Mouse (Mus musculus) right cerebral cortex, postnatal 14 days (tissue): ENCODE data around the gene Hipk2.

Experiments
- DNase-seq: peaks from one replicate; pipeline ENCODE4 v3.0.0; 2022

The Hipk2 gene

DNA sequence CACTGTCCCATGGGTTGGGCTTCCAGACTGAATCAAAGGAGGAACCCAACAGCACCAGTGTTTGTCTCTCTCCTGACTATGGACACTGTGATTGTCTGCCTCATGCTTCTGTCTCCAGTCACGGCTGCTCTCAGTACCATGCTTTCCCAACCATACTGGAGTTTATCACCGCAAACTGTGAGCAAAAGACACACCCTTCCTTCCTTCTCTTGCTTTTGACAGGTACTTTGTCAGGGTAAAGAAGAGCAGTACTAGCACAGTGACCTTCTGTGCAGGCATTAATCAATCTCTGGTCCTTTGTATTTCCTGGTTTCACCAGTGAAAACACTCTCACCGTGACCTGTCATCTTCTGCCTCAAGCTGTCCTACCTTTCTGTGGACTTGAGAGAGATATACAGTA lies 25.7 kb upstream of the Hipk2 start:
- no peak for DNase-seq

DNA sequence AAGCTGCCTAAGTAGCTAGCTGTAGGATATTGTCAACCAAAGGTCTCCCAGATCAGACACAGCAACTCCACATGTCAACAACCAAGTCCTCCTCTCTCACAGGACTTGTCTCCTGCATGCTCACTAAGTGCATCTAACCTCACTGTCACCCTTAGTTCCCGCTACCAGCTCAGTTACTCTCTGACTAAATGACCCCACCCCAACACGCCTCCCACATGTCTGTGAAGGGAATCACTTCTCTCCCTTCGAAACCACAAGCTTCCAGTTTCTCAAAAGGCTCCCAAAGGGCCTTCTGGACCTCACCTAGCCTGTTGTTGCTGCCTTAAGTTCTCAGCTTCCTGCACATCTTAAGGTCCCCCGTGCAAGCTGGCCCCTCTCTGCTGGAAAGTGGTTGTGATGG lies 25.2 kb upstream of the Hipk2 start:
- DNase-seq: no peak

DNA sequence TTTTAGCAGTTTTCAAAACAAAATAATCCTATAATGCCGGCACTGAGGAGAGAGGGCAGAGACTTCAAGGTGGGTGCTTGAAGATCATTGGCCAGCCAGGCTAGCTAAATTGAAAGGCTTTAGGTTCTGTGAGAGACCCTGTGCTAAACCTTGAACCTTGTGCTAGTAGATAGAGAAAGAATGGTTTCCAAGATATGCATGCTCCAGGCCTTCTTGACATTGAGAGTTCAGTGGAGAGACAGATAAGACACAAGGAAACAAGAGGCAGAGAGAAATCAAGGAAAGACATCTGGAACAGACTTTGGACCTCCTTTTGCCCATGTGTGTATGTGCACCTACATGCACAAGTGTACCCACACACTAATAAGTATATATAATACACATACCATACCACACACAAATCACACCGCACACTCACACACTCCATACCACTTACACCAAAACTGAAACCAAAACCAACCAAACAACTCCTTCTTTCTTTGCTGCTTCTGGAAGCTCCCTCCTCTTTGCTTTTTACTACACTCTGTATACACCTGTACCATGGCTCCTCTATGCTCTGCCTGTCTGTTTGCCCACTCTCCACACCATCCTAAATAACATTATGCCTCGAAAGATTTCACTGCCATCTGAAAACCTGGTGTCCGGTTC lies 24.6 kb upstream of the Hipk2 start:
- no peak for DNase-seq

DNA sequence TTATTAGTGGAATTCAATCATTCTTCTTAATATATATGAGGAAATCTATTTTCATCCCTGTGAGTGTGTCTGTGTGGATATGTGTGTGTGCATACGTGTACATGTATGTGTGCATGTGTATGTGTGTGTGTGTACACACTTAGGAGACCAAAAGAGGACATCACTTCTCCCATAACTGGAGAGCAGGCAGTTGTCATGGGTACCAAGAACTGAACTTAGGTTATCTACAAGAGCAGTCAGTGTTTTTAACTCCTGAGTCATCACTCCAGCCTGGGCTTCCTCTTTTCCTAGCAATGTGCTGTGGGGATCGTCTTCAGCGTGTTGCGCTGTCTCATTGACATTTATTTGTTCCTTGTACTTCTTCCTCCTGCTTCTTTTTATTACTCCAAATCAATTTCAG lies 24.1 kb upstream of the Hipk2 start:
- no peak for DNase-seq

DNA sequence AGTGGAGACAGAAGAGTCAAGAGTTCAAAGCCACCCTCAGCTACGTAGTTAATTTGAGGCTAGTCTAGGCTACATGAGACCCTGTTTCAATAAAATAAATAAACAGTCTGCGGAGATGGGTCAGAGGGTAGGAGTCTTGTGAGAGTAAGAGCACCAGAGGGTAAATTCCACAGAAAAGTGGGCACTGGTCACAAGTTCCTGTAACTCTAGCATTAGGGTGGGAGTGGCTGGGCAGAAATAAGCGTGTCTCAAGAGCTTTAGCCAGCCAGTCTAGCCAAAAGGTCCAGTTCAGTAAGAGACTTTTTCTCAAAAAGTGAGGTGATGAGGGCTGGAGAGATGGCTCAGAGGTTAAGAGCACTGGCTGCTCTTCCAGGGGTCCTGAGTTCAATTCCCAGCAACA lies 17.6 kb upstream of the Hipk2 start:
- DNase-seq: no peak

DNA sequence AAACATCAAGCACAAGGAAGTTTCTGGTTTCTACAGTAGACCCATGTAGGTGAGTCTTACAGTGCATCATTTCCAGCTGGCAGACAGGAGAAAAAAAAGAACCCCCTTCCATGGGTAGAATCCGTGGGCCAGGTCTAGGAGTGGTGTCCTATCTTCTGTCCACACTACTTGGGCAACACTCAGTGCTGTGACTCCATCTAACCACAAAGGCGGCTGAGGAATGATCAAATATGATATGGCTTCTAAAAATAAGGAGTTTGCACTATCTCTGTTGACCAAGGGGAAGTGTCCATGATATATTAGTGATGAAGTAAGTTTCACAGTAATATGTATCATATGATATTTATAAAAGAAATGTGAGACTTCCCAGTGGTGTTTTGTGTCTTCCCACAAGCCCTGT lies 16.1 kb upstream of the Hipk2 start:
- DNase-seq: no peak

DNA sequence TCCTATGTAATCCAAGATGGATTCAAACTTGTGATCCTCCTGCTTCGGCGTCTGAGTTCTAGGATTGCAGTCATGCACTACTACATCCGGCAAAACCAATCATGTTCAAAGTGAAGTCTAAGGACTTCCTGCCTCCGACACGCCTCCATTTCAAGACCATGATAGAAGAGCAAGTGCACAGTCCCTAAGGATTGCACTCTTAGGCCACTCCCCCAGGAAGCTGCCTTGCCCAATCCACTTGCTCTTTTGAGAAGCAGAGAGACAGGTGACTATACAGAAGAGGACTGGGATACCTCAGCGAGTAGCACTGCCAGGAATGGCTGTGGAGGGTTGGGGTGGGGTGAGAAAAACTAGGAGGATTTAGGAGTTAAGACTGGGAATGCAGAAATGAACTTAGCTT lies 13.2 kb upstream of the Hipk2 start:
- DNase-seq: no peak

DNA sequence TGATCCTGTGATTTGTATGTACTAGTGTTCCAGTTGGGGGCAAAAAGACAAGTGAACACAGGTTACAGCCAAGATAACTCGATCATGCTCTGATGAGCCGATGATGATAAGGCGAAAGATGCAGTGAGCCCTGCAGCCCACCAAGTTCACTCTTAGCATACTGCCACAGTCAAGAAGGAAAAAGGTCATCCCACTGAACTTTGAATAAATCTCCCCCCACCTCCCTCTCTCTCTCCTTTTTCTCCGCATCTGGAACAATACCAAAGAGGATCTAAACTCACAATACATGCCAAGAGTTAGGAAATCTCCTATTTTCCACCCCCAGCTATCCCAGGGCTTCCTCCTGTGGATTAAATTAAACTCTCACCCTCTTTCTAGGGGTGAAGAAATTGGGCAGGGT lies 11.5 kb upstream of the Hipk2 start:
- no peak for DNase-seq

DNA sequence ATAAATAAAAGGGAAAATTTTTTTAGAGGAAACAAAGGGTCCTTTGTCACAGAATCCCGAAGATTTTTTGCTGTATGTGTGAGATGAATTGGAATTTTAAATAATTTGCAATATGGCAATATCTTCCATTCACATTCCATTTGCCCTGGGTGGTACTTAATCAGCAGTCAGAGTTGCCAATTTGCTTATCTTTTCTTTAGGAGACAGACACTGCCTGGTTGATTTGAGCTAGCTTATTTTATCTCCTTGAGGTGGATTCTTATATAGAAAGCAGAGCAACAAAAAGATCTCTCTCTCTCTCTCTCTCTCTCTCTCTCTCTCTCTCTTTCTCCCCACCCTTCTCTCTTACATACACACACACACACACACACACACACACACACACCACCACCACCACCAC lies 9.2 kb upstream of the Hipk2 start:
- DNase-seq: no peak

DNA sequence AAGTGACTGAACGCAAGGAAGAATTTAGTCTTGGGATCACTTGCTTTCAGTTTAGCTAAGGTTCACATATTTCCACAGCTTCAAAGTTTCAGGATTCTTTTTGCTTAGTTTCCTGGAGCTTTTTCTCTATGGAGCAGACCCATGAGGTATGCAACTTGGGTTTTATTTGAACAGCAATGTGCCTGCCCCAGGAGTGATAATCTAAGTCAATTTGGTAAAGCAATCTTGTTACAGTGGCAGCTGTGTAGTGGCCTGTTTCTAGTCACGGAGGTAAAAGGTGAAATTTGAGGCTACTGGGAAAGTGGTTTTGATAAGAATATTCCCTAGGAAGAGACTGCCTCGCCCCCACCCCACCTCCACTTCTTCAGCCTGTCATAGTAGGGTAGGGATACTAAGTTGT lies 8.5 kb upstream of the Hipk2 start:
- DNase-seq: no peak

DNA sequence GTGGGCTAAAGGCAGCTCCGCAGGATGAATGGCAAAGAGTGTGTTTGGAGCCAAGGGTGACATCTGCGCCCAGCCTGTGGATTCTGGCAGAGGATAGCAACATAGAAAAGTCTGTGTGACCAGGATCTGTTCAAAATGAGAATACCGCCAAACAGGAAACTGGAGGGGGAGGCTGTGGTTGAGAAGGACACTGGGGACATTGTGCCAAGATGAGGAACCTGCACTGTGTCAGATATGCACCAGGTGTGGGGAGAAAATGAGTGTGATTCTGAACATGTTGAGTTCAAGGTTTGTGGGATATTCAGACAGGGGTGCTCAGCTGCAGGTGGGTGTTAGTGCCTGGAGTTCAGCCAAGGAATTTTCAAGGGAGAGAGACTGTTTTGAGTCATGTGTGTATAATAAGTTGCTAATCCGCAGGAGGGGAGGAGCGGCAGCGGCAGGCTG lies 6.8 kb upstream of the Hipk2 start:
- DNase-seq: no peak

DNA sequence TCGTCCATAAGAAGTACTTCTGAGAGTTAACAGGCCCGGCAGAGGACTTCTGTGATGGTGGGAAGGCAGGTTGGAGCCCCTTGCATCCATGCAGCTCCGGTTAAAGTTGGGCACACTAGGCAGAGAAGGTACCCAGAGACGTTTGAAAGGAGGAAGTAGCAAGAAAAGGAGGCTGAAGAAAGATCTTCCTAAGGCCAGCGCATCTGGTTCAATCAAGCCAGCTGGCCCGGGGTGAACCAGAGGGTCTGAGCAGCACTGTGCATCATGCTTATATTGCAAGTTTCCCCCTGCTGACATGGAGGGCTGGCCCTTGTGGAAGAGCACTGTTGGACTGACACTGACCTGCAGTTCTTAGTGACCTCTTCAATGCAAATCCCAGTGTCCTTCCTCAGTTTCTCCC lies 6.0 kb upstream of the Hipk2 start:
- DNase-seq: no peak

DNA sequence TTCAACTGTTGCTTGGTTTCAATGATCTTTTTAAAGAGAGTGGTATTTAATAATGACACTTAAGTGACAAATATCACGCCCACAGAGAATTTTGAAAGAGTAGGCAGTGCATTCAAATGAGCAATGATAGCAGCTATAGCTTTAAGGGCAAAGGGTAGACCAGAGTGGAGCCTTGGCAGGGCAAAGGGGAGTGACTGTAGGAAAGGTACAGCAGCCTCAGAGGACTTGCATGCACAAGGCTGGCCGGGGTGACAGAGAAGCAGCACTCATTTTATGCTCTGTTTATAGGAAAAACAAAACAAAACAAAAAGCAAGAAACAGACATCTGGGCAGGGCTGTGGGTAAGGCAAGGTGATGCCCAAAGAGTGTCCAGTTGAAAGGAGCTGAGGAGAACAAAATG lies 5.5 kb upstream of the Hipk2 start:
- no peak for DNase-seq

DNA sequence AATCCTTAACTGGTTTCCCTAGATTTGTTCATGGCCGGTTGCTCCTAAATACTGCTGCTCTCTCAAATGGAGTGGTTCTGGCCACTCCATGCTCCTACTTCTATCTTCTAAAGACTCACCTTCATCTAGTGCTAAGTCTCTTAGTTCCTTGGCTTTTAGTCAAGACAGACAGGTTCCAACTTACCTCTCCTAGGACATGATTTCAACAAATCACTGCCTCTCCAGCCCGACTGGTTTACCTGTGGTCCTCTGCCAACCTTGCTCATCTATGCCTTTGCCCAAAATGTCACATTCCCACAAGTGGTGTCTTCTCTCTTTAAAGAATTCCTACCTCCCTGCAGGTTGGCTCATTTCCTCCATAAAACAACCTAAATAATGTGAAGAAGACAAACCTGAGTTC lies 1.7 kb upstream of the Hipk2 start:
- DNase-seq: no peak

DNA sequence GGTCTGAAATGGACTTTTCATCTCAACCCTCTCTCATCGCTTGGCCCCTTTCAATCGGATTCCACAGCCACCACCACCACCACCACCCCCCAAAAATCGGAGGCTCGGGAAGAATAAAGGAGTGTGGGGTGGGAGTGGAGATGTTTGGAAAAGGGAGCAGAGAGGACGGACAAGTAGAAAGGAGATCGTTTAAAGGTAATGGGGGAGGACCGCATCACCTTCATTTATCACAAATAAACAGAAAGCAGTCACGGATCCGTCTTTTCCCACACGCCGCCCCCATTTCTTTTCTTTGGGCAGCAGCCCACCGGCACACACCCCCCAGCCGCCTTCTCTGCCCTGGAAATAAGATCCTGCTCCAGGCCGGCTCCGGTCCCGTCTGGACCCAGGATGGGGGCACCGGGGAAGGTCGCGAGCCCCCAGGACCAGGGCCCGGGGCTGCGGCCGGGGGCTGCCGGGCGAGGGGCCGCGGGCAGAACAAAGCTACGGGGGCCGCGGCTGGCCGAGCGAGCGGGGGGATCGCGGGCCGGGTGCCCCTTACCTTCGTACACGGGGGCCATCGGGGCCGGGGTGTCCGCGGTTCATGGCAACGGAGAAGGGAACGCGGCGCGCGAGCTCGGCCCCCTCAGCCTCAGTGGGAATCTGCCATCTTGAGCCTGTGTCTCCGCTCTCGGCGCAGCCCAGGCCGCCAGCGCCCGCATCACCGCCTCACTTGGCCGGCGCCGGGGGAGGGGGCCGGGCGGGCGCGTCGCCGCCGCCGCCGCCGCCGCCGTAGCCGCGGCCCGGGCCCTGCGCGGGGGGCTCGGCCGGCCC lies 501 bp downstream of the Hipk2 start, which contains the start of gene Tbxas1:
Tbxas1 (plus strand) TSS at position 147 of the 813 bp plus-strand sequence.
- peak; percentile 59 for DNase-seq

DNA sequence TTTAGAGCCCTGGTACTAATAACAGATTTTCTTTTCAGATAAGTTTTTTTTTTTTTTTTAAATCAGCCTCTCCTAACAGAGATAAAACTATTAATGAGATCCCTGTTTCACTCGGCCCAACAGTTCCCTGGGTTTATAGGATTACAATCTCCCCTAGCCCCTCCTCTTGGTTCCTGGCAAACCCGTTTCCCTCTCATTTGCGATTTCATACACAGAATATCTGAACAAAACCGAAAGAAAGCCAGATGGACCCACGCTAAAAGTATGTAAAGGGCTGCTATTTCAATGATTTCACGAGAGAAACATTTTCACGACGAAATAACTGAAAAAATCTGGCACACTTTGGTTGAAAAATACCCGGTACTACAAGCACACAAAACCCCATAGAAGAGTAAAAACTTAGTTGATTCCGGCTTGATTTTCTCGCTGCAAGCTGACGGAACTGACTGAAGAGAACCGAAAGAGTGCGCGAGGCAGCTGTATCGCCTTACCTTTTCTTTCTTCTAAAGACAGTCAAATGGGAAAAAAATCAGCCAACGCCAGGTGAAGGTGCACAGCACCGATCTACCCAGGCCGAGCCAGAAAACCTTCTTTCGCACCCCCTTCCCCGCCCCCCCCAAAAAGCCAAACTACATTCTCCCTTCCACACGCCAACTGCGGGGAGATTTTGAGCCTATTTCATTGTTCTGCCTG lies 1.3 kb downstream of the Hipk2 start:
- no peak for DNase-seq

DNA sequence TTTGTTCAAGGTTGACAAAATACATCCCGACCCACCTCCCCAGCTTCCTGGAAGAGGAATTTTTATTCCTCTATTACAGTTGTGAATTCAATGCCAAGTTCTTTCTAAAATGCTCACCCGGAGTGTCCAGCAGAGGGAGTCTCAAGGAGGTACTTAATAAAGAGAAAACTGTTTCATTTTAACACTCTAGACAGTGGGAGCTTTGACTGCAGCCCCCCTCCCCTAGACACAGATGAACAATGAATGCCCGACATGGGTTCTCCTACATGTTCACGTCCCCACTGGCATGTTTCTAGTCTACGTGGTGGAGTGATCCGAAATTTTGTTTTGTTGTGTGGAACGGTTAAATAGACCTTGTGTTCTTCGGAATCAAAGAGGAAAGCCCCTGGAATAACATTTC lies 1.9 kb downstream of the Hipk2 start:
- DNase-seq: peak; percentile 47

DNA sequence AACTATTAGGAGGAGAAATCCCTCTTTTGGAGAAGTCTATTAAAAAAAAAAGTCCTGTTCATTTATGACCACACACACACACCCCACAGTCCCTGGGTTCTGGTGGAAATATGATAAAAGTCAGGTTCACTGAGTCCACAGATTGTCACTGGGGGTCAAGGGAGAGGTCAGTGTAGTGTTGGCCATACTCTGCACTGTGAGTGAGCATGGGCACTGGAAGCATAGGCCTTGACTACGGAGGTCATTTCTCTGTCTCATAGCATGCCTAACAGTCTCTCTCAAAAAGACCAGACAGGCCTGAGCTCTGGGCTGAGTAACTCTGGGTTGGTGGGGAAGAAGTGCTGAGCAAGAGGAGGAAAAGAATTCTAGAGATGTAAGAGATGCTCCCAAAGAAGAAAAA lies 2.6 kb downstream of the Hipk2 start:
- no peak for DNase-seq

DNA sequence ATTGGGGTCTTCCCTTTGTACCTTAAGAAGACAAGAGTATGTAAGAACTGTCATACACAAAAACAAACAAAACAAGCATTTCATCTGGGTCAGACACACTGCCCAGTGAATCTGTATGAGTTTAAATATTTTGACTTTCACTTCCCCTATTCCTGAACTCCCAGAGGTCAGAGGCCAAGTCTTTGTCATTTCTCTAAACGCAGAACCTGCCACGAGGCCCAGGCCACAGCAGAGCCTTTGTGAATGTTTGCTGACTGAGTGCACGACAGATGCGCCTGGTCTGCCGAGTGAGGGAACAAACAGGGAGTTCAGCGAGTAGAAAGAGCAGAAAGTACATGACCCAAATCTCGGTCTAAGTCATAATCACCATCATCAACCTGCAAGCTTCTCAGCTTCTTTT lies 4.9 kb downstream of the Hipk2 start:
- DNase-seq: no peak

DNA sequence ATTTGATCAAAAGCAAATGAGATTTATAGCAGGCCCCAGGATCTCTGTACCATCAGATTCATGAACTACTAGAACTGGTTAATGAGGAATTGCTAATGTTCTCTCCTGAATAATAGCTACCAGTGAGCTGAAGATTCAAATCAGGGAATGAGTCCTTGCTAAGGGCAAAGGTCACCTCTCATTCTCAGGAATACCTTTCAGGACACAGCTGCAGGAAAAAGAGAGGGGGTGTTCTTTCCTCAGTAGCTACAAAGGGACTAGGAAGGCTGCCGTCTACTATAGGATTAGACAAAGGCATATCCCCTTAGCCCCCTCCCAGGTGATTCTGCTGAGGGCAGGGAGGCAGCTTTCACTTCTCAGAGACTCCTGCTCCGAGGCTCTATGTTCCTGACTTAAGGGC lies 5.9 kb downstream of the Hipk2 start:
- DNase-seq: no peak

DNA sequence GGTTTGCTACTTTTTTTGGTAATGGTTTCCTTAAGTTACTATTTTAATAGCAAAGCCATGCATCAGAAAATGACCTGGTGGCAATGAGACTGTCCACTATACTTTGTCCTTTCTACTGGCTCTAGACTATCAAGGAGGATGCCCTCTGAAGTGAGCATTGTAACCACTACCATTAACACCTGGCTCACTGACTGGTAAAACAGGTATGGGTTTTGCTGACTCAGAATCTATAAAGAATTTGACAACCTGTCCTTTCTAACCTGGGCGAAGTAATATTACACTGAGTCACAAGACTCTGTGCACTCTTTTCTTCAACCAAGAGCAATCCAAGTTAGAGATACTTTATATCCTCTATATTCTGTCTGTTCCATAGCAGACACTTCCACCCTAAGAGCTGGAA lies 7.0 kb downstream of the Hipk2 start:
- DNase-seq: no peak

DNA sequence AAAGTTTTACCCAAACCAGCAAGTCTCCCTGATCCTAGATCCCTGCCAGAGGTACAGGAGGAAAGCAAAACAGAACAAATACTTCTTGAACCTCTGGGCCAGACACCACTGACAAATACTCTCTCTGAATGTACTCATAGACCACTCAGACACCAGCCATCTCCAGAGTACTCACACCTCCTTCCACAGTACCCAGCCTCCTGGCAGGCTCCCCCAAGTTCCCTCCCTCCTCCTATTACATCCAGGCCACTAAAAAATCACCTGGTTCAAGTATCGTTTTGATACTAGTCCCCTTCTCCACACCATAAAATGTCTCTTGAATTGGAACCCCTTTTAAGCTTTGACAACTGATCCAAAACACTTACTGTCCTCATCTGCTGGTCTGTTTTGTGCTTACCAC lies 8.7 kb downstream of the Hipk2 start:
- no peak for DNase-seq

DNA sequence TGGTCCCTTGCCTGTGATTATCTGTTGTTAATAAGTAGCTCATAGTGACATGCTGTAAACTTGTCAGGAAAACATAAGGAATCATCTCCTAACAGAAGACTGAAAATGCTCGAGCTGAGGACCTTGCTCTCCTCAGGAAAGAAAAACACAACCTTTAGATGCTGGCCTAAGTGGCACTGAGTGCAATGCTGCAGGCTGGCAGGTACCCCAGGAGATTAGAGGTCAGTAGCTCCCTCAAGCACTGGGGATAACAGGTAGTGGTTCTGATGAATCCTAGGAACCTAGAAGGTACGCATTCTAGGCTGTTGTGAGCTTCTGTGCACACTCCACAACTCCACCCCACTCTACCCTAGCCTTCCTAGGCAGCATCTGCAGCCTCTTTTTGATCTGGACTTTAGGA lies 9.2 kb downstream of the Hipk2 start:
- DNase-seq: no peak

DNA sequence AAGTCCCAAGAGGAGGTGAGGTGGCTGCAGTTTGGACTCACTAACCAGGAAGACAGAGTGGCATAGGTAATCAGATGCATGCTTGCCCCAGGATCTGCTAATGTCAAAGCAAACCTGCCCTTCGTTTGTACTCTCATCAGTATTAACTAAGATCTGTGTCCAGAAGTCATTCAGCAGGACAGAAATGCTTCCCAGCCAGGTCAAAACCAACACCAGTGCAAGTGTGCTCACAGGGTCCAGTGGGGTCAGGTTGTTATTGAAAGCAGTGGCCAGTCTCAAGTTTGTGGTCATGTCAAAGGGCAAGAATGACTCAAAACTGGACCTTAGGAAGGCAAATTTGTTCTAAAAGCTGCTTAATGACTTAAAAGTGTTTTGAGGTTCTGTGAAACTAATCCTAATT lies 9.6 kb downstream of the Hipk2 start:
- no peak for DNase-seq
